Mouse (Mus musculus) kidney, adult 18-20 months (tissue): ENCODE measurements around the gene Sh2b3.

Source experiments
- DNase-seq: peaks from one replicate; pipeline ENCODE4 v3.0.0; 2021

The Sh2b3 gene

GRCm38 (mm10) chr5:121843138-121843905 is 5.9 kb upstream of the Sh2b3 start:
- no peak for DNase-seq

- DNase-seq, result peak; percentile 90
These were observed 5.2 kb upstream of the Sh2b3 start for GRCm38 (mm10) chr5:121842665-121843118.

GRCm38 (mm10) chr5:121841973-121842372 is 4.5 kb upstream of the Sh2b3 start:
- no peak for DNase-seq

GRCm38 (mm10) chr5:121841516-121841915 is 4.1 kb upstream of the Sh2b3 start:
- DNase-seq, result no peak

DNA sequence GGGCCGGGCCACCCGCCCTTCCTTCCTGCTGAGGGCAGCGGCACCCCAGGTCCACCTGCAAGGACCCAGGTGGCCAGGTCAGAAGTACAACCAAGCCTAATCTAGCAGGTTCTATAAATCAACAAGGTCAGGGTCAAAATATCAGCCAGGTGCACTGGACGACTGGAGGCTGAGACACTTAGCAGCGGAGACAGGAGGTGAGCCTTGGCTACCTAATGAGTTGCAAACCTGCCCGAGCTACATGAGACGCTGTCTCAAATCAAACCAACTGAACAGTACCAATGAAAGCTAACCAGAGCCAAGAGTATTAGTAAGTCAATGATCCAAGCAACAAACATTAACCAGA is 1.7 kb upstream of the Sh2b3 start:
- no peak for DNase-seq

GRCm38 (mm10) chr5:121838341-121839127 is 1.1 kb upstream of the Sh2b3 start:
- peak; percentile 82 for DNase-seq

DNA sequence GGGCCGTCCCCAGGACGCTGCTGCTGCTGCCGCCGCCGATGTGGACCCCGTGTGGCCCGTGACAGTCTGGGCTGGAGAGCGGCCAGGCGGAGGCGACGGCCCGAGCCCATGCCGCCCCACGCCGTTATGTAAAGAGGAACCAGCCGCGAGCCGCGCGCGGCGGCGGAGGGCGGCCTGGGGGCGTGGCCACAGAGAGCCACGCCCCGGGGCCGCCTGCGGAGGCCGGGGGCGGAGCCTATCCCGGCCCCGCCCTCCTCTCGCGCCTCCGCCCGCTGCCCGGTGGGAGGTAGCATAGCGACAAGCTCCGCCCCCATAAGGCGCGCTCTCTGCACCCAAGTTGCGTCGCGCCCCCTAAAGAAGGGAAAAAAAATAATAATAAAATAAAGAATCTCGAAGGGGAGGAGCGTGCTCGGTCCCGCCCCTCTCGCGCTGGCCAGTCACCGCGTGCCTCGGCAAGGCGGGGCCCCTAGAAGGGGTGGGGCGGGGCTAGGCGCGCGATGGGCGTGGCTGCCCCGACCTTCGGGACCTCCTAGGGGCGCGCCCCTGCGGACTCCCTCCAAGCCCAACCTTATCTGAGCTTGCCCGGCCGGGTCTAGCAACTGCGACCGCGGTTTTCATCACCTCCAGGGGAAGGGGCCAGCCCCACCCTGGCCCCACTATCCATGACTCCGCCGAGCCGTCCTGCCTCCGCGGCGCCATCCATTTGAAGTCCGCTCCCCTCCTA is 592 bp downstream of the Sh2b3 start:
- peak; percentile 94 for DNase-seq

DNA sequence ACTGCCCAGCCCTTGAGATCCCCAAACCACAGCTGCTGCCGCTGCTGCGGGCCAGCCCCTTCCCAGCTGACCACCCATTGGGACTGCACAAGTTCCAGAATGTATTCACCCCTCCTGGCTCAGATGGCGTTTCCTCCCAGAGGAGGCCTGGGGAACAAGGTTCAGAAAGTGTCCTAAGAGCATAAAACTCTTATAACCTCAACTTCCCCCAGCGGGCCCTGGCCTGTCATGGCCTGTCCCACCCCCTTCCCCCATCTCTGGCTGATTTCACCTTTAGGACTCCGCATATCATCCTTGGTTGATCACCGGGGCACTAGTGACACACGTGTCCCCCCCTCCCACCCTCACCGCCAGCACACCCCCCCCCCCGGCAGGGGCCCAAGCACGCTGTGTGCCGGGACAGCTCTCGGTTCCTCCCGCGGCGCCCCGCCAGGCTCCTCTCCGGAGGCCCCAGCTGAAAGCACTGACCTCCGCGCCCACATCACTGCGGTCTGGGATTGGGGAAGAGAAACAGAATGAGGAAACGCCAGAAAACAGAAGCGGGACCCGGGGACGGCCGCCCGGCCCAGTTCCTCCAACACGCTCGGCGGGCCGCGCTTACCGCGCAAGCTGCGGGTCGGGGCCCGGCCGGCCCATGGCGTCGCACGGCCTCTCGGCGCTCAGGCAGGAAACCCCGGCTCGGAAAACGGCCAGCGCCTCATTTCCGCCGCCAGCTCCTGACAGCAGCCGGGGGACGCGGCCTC is 1.3 kb downstream of the Sh2b3 start:
- DNase-seq, result no peak

DNA sequence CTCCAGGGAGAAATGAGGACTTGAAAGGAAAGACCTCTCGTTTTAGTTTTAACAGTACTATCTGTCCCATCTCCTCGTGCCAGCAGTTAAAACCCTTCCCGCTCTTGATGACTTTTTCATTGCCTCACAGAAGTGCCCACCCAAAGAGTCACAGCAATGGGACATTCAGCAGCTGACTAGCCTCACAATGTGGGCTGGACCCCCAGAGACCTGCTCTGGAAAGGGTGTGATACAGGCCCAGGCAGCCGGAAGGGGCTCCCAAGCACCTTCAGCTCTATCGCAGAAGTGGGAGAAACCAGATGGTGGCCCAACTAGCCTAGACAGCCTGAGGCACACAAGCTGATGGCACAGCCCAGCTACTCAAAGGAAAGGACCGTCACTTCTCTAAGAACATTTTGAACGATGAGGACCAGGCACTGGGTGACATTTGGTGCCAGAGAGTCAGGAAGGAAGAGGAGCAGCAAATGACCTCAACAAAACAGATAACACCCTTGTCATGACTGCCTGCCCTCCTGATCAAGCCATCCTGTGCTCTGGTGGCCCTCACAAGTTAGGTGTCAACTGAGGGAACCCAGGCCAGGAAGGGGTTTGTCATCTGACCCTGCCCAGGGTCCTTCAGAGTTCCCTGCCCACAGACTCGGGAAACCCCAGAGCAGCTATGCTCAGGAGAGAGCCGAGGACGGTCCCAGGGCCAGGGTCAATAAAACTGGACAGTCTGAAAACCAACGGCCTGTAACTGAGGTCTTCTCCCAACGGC is 2.3 kb downstream of the Sh2b3 start:
- no peak for DNase-seq

DNA sequence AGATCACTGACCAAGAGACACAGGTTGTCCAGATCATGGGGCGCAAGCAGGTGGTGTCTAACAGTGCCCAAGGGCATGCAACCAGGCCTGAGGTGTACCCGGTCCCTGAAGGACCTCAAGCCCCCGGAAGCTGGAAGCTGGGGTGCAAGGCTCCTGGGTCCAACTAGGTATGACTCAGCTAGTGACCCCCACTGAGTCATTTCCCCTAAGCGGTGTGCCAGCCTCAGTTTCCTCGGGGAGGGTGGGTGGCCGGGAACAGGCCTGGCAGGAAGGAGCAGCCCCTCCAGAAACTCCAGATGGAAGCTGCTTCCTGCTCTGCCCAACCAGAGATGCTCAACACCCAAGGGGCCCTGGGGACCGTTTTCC is 3.2 kb downstream of the Sh2b3 start:
- no peak for DNase-seq

DNA sequence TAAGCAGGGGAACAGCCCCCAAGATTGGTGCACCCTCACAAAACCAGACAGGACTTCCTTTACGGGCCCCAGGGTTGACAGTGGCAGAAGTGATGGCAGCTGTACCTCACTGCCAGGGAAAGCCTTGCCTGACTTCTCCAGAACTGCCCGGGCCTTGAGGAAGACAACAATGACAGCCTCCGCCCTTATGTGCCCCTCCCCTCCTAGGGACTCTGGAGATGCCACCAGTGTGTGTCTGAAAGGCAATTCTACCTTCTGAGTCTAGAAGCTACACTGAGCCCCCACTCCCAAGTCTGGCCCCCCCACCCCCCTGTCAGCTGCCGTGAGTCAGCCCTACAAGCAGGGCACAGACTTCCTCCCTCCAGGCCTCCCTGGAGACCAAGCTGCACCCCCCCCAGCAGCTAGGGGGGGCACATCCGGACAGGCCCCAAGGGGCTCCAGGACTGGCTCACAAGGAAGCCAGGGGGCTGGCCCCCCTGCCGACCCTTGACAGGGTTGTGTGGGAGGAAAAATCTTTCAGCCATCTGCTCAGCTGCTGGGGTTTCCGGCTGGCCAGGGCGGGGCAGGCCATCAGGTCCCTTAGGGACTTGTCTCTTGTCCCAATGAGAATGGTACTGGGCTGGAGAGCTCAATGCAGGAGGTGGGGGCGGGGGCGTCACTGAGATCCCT is 3.7 kb downstream of the Sh2b3 start:
- peak; percentile 78 for DNase-seq

- no peak for DNase-seq
These were observed 4.3 kb downstream of the Sh2b3 start for GRCm38 (mm10) chr5:121833159-121833558.

DNA sequence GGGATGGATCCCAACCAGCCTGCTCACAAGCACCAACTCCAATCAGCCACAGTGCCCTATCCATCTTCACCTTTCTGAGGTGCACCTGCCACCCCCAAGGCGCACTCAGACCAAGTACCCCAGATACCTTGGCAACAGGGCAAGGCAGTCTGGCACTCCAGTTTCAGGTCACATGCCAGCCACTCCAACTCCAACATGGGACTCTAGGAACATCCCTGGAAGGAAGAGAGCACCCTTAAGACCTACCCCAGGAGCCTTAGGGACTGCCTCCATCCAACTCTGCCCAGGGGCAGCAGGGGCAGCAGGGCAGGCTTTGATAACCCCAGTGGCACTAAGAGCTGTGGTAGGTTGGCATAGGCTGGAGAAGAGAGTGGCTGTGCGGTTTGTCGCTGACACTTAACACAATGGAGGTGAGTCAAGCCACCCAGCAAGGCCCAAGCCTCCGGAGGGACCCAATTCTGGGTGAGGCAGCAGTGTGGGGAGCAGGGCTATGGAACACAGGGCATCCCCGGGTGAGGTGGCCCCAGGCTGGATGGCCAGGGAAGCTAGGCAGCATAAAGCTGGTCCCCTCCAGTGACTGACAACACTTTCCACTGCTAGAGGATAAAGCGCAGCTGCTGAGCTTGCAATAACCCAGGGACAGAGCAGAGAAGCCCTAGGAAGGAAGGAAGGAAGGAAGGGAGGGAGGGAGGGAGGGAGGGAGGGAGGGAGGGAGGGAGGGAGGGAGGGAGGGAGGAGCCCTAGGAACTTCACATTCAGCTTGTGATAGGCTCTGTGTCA is 4.9 kb downstream of the Sh2b3 start:
- no peak for DNase-seq

DNA sequence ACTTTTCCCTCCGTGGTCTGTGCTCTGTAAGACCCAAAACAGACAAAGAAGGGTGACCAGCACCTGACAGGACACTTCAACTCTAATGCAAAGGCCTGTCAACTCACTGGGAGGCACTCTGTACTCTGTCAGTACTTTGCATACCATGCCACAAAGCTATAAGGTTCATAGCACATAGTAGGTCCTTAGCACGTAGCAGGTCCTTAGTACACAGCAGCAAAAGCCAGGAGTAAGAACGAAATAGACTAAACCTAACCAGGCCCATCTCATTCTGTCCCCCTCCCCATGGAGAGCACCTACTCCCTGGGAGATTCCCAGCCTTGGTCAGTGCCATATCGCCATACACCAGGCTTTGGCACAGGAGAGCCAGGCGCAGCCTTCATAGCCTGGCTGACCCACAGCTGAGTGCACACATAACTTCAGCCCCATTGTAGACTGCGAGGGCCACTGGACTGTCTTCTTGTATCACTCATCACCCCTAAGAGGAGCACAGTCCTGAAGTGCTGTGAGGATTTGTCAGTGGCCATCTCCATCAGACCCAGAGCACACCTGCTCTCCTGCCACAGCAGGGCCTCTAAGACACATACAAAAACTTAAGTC is 6.3 kb downstream of the Sh2b3 start:
- no peak for DNase-seq

DNA sequence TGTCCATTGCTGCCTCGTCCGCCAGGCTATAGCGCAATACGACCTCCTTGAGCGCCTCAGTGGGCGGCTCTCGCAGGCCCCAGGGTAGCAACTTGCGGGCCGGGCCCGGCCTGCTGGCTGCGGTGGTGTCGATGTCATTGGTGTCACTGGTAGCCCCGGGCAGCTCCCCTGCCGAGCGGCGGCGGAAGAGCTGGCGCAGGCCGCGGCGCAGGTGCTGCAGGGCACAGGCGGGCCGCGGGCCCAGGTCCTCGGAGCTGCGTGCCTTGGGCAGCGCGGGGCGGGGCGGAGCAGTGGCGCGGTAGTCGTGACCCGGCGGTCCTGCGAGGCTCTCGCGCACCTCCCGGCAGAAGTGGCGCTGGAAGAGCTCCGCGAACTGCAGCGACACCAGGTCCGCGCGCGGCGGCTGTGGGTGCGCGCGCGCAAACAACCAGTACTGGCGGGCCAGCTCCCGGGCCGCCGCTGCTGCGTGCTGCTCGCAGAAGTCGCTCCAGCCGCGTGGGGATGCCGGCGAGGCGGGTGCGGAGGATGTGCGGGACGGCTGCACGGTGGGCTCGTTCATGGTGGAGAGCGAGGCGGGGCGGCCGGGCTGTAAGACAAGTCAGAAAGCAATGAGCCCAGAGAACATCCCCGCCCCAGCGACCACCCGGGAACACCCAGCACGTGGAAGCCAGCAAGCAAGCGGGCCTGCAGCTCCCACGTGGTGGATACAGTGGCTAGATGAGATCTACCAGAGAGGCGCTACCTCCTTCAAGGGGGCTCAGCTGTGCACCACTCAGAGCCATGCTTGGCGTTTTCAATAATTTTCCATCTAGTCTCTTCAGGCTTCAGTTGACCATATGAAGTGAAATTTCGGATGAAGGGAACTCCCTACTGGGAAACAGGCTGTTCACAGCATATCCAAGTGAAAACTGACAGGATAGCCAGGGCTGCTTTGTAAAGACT is 8.7 kb downstream of the Sh2b3 start:
- no peak for DNase-seq

DNA sequence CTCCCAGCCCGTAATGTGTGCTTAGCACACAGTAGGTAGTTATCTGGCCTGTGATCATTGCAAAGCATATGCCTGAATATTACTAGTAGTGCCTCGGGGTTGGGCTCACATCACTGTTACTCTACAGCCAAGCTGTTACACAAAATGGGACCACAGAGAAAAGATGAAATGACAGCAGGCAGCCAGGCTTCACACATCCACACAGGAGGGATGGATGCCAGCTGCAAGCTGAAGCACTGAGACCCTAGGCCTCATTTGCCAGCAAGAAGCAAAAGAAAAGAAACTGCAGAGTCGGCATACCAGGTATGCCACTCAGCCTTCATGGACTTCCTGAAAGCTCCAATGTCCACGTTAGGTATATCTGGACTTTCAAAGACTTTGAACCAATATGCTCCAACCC is 9.6 kb downstream of the Sh2b3 start:
- DNase-seq, result no peak

GRCm38 (mm10) chr5:121825606-121826005 is 11.8 kb downstream of the Sh2b3 start:
- no peak for DNase-seq

- no peak for DNase-seq
These were observed 13.3 kb downstream of the Sh2b3 start for GRCm38 (mm10) chr5:121824121-121824520.

DNA sequence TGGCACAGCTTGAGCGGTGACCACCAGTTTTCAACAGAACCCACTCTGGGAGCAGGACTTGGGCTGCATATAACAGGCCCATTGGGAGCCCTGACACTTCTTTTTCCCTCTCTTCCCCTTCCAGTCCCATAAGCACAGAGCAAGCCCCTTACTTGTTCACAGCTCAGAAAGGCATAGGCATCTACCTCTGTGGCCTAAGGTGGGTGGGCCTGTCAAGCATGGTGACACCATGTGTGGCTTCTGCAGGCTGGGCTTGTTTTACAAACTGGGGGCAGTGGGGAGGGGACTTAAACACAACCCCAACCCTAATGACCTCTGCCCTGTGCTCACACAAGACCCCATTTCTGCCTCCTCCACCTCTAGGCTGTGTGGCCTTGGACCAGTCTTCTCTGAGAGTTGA is 13.8 kb downstream of the Sh2b3 start:
- DNase-seq, result no peak
